Mouse (Mus musculus): Measurements from ENCODE around the gene Zer1. TPM values are rescaled to one million over a fixed set of nuclear protein-coding genes. Genes with fewer than 3 reads are reported as not detected.
"Not testable (repeated sequence)": the region's sequence is repeated elsewhere in the genome, so short reads cannot be mapped to it uniquely, and the experiment has no call there.

Zer1 gene
- polyA plus RNA-seq, 1 experiment from 2014 or later: 13.9 TPM

GRCm38 (mm10) chr2:30061215-30062166, 62.9 kb downstream of the Zer1 start:
- Histone ChIP-seq H3K9me3 (no peaks in the 10 kb centered on the region), H3K27me3 (no peaks in the 10 kb centered on the region), H3K4me2 (peak overlapping the region; percentile 94), H3K27ac (replicated peaks) (peak overlapping the region; percentile 81), H3K9ac (peak overlapping the region; percentile 58), H3K4me3 (peak overlapping the region; percentile 52), H3K36me3 (no peaks in the 10 kb centered on the region), H3K4me1 (replicated peaks) (peaks cover 35% of the 10 kb centered on the region)
- 9% methylated on average over 34 of the region's 37 CpGs for WGBS
- no peak for ATAC-seq (ENCODE audit: low FRiP score, low read depth)

GRCm38 (mm10) chr2:30058418-30058817, 66.0 kb downstream of the Zer1 start:
- H3K4me3 ChIP-seq: no peak overlapping the region

GRCm38 (mm10) chr2:30057223-30057904, 67.0 kb downstream of the Zer1 start, which contains the start of gene Set:
Gene Set (plus strand): TSS chr2:30057378.
- 0 out of 2 replicates have a peak, but pooled peaks have one; percentile 28 for ATAC-seq (ENCODE audit: low FRiP score, low read depth)
- Histone ChIP-seq H3K36me3 (no peaks in the 10 kb centered on the region), H3K27ac (replicated peaks) (no peak within 1 kb of the TSS), H3K27me3 (peaks cover 2% of the 10 kb centered on the region; the same call in 1 of the 2 replicates), H3K9ac (no peak within 1 kb of the TSS), H3K4me1 (replicated peaks) (peaks cover 13% of the 10 kb centered on the region), H3K4me2 (no peak within 1 kb of the TSS), H3K9me3 (no peaks in the 10 kb centered on the region), H3K4me3 (no peak within 1 kb of the TSS)
- WGBS: 49% methylated on average over 12 of the region's 12 CpGs

More at GRCm38 (mm10) chr2:30058418-30058817, 66.0 kb downstream of the Zer1 start:
- peaks cover 23% of the 10 kb centered on the region for H3K4me1 ChIP-seq (replicated peaks)
- no peaks in the 10 kb centered on the region for H3K36me3 ChIP-seq
- H3K9me3 ChIP-seq: no peaks in the 10 kb centered on the region
- no peaks in the 10 kb centered on the region for H3K27me3 ChIP-seq
- H3K4me2 ChIP-seq: no peak overlapping the region
- H3K9ac ChIP-seq: no peak overlapping the region
- WGBS: 33% methylated on average over 5 of the region's 5 CpGs
- H3K27ac ChIP-seq (replicated peaks): no peak overlapping the region
- no peak for ATAC-seq (ENCODE audit: low FRiP score, low read depth)

- Histone ChIP-seq H3K4me3 (no peak overlapping the region), H3K27ac (replicated peaks) (no peak overlapping the region), H3K4me2 (no peak overlapping the region), H3K36me3 (no peaks in the 10 kb centered on the region), H3K9ac (no peak overlapping the region), H3K27me3 (peaks cover 2% of the 10 kb centered on the region; the same call in 1 of the 2 replicates), H3K9me3 (no peaks in the 10 kb centered on the region), H3K4me1 (replicated peaks) (peaks cover 7% of the 10 kb centered on the region)
- no peak for ATAC-seq (ENCODE audit: low FRiP score, low read depth)
- 89% methylated on average over 3 of the region's 3 CpGs for WGBS
Observed at GRCm38 (mm10) chr2:30056736-30057135, 67.6 kb downstream of the Zer1 start.

GRCm38 (mm10) chr2:30055310-30055709, 69.1 kb downstream of the Zer1 start:
- H3K4me2 ChIP-seq; H3K9me3 ChIP-seq; H3K4me3 ChIP-seq; H3K36me3 ChIP-seq; ATAC-seq (ENCODE audit: low FRiP score, low read depth); H3K9ac ChIP-seq; H3K4me1 ChIP-seq (replicated peaks); H3K27ac ChIP-seq (replicated peaks); H3K27me3 ChIP-seq: not testable (repeated sequence)
- WGBS: 95% methylated on average over 3 of the region's 3 CpGs

GRCm38 (mm10) chr2:30051992-30052761, 72.2 kb downstream of the Zer1 start:
- Histone ChIP-seq H3K4me2 (no peak overlapping the region), H3K27me3 (peaks cover 2% of the 10 kb centered on the region; the same call in 1 of the 2 replicates), H3K9ac (no peak overlapping the region), H3K27ac (replicated peaks) (no peak overlapping the region), H3K9me3 (no peaks in the 10 kb centered on the region), H3K36me3 (no peaks in the 10 kb centered on the region), H3K4me1 (replicated peaks) (peaks cover 11% of the 10 kb centered on the region), H3K4me3 (no peak overlapping the region)
- 50% methylated on average over 6 of the region's 6 CpGs for WGBS
- no peak for ATAC-seq (ENCODE audit: low FRiP score, low read depth)

- H3K27me3 ChIP-seq: peaks cover 2% of the 10 kb centered on the region; the same call in 1 of the 2 replicates
- no peaks in the 10 kb centered on the region for H3K9me3 ChIP-seq
- H3K27ac ChIP-seq (replicated peaks): no peak overlapping the region
- H3K4me3 ChIP-seq: no peak overlapping the region
- H3K36me3 ChIP-seq: 0 out of 2 replicates have a peak, but pooled peaks cover 5% of the 10 kb centered on the region
- H3K9ac ChIP-seq: no peak overlapping the region
- no peak for ATAC-seq (ENCODE audit: low FRiP score, low read depth)
- WGBS: 92% methylated on average over 3 of the region's 3 CpGs
- peaks cover 12% of the 10 kb centered on the region for H3K4me1 ChIP-seq (replicated peaks)
- no peak overlapping the region for H3K4me2 ChIP-seq
Observed at GRCm38 (mm10) chr2:30049831-30050230, 74.6 kb downstream of the Zer1 start.

GRCm38 (mm10) chr2:30048699-30049388, 75.5 kb downstream of the Zer1 start, which contains the start of gene Wdr34:
Gene Wdr34 (minus strand): TSS chr2:30048881.
- Histone ChIP-seq H3K4me1 (replicated peaks) (peaks cover 12% of the 10 kb centered on the region), H3K9me3 (no peaks in the 10 kb centered on the region), H3K27ac (replicated peaks) (peak within 1 kb of the TSS; percentile 97), H3K4me3 (peak within 1 kb of the TSS; percentile 79), H3K36me3 (0 out of 2 replicates have a peak, but pooled peaks cover 5% of the 10 kb centered on the region), H3K27me3 (peaks cover 2% of the 10 kb centered on the region; the same call in 1 of the 2 replicates), H3K9ac (peak within 1 kb of the TSS; percentile 76), H3K4me2 (peak within 1 kb of the TSS; percentile 58)
- peak; percentile 96 for ATAC-seq (ENCODE audit: low FRiP score, low read depth)
- under 1% methylated on average over 53 of the region's 54 CpGs for WGBS

GRCm38 (mm10) chr2:30048101-30048501, 76.3 kb downstream of the Zer1 start:
- 55% methylated on average over 11 of the region's 11 CpGs for WGBS
- Histone ChIP-seq H3K36me3 (0 out of 2 replicates have a peak, but pooled peaks cover 5% of the 10 kb centered on the region), H3K9me3 (no peaks in the 10 kb centered on the region), H3K4me2 (peak overlapping the region; percentile 58), H3K27ac (replicated peaks) (peak overlapping the region; percentile 97), H3K27me3 (peaks cover 2% of the 10 kb centered on the region; the same call in 1 of the 2 replicates), H3K4me3 (peak overlapping the region; percentile 79), H3K4me1 (replicated peaks) (peaks cover 12% of the 10 kb centered on the region), H3K9ac (peak overlapping the region; percentile 76)
- no peak for ATAC-seq (ENCODE audit: low FRiP score, low read depth)

Measured in hindbrain, embryonic 15.5 days (tissue).